Mouse (Mus musculus) CH12.LX (cell line): ENCODE results near the gene Hnrnpu.

ENCODE experiments used
- CTCF ChIP-seq, 2 experiments: IDR thresholded peaks in 1 of 2; conservative IDR thresholded peaks in 1 of 2; 2 replicates each; pipeline ENCODE4 v1.5.1; 2011 to 2012; ENCODE audit warnings: low read depth in 2 of 2, low read length in 2 of 2, improper control_type of control experiment in 1 of 2, inconsistent platforms in 1 of 2, mild to moderate bottlenecking in 1 of 2, moderate library complexity in 1 of 2
- EP300 ChIP-seq: IDR thresholded peaks from 2 replicates; pipeline ENCODE4 v1.6.1; 2011; ENCODE audit warnings: low read length, improper control_type of control experiment
- IRF4 ChIP-seq: IDR thresholded peaks from 2 replicates; pipeline ENCODE4 v1.6.1; 2014; ENCODE audit warnings: low read depth, mild to moderate bottlenecking, inconsistent platforms, low read length, improper control_type of control experiment
- KAT2A ChIP-seq: IDR thresholded peaks from 2 replicates; pipeline ENCODE4 v1.6.1; 2012; ENCODE audit warnings: low read length, improper control_type of control experiment, inconsistent platforms; ENCODE audit not compliant: insufficient replicate concordance
- MAFK ChIP-seq: IDR thresholded peaks from 2 replicates; pipeline ENCODE4 v1.6.1; 2011; ENCODE audit warnings: low read length, improper control_type of control experiment; ENCODE audit not compliant: insufficient replicate concordance
- MAX ChIP-seq: IDR thresholded peaks from 2 replicates; pipeline ENCODE4 v1.6.1; 2011; ENCODE audit warnings: low read length, improper control_type of control experiment
- MYC ChIP-seq: IDR thresholded peaks from 2 replicates; pipeline ENCODE4 v1.6.1; 2011; ENCODE audit warnings: low read depth, mild to moderate bottlenecking, improper control_type of control experiment, low read length
- NRF1 ChIP-seq: IDR thresholded peaks from 2 replicates; pipeline ENCODE4 v1.6.1; 2014; ENCODE audit warnings: low read depth, mild to moderate bottlenecking, inconsistent platforms, low read length, improper control_type of control experiment, moderate library complexity
- POLR2A ChIP-seq: IDR thresholded peaks from 2 replicates; pipeline ENCODE4 v1.6.1; 2011; ENCODE audit warnings: low read depth, mild to moderate bottlenecking, improper control_type of control experiment, low read length
- RCOR1 ChIP-seq: conservative IDR thresholded peaks from 2 replicates; pipeline ENCODE4 v1.6.1; 2012; ENCODE audit warnings: low read depth, mild to moderate bottlenecking, inconsistent platforms, low read length, improper control_type of control experiment
- UBTF ChIP-seq: IDR thresholded peaks from 2 replicates; pipeline ENCODE4 v1.6.1; 2012; ENCODE audit warnings: low read depth, mild to moderate bottlenecking, inconsistent platforms, low read length, improper control_type of control experiment, moderate library complexity
- USF1 ChIP-seq: IDR thresholded peaks from 2 replicates; pipeline ENCODE4 v1.6.1; 2014; ENCODE audit warnings: low read depth, mild to moderate bottlenecking, inconsistent platforms, low read length, improper control_type of control experiment
- USF2 ChIP-seq: conservative IDR thresholded peaks from 2 replicates; pipeline ENCODE4 v1.6.1; 2011; ENCODE audit warnings: low read depth, low read length, improper control_type of control experiment
- ZNF384 ChIP-seq: IDR thresholded peaks from 2 replicates; pipeline ENCODE4 v1.6.1; 2012; ENCODE audit warnings: low read depth, low read length, improper control_type of control experiment, inconsistent platforms

DNA sequence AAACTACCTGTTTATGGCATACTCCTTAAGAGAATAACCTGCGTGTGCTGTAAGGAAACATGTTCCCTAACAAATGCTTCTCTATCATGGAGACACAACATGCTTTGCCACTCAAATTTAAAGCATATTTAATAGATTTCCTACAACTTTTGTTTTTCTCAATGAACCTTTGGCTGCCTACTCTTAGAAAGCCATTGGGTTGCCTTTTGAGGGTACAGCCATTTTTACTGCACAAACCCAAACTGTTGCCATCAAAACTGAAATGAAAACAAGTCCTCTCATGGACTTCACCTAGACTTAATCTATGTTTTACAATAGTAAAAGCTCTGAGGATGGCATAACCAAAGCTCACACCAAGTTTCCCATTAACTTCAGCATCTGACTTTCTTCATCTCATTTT lies 13.0 kb downstream of the Hnrnpu start:
- TF ChIP-seq CTCF (conservative IDR thresholded peaks at IDR 0.05 in 1 of 2, IDR thresholded peaks at IDR 0.05 in 1 of 2; ENCODE audit: low read depth in 2 of 2, low read length in 2 of 2), result no peak
- no peak for TF ChIP-seq KAT2A
- TF ChIP-seq MAX, result no peak
- TF ChIP-seq USF2, result no peak
- TF ChIP-seq POLR2A, result no peak
- TF ChIP-seq IRF4, result no peak
- TF ChIP-seq UBTF, result no peak
- TF ChIP-seq MAFK, result no peak
- no peak for TF ChIP-seq MYC
- TF ChIP-seq EP300, result no peak
- no peak for TF ChIP-seq ZNF384
- TF ChIP-seq NRF1, result no peak
- no peak for TF ChIP-seq RCOR1
- TF ChIP-seq USF1, result no peak
